In the genomic region with DNA sequence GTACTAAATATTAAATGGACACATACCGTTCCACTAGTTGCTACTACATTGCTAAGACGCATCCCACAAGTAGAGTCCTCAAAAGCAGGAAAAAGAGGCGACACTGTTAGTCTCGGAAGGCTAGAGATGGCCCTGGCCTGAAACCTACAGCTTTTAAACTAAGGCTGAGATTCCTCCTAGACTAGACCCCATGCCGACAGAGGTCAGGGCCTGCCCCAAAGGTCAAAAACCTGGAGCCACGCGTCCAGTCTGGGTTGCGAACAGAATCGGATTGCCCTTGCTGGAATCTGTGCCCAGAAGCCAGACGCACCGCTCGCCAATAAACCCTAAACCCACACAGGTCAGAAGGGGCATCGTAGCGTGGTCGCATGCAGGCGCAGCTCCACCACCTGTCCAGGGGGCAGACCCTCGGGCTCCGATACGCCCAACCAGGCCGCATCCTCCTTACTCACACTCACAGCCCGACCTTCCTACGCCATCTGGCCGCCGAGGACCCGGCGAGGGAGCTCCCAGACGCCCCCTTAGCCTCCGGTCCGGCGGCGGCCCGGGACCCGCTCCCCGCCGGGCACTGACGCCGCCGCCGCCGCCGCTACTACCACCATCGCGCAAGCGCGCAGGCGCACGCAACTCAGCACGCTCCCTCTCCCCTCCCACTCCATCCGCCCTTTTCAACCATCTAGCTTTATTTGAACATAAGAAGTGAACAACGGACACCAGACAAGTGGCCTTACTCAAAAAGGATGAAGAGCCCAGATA, we compare ENCODE assay signal across 8 mouse cellular contexts. TPM values are rescaled to one million over a fixed set of nuclear protein-coding genes. Genes with fewer than 3 reads are reported as not detected.
A peak's percentile ranks its signal among the peaks of the same experiment; 100 is the strongest.
DNase-seq lines count a peak whose midpoint lies in the region; ATAC-seq and TF ChIP-seq lines count a peak whose summit lies in the region.

A gene (minus strand): TSS at position 609 of the 756 bp plus-strand sequence.

- peak within 1 kb of the TSS; percentile 78 for H3K4me2 ChIP-seq in lung, postnatal 0 days (replicated peaks; ENCODE audit: low read depth, low read length)

- no peaks in the 10 kb centered on the region for H3K9me3 ChIP-seq in lung, postnatal 0 days (ENCODE audit: low read length)

- TF ChIP-seq CTCF in lung, postnatal 0 days (IDR thresholded peaks at IDR 0.05): no peak

- H3K27ac ChIP-seq in lung, postnatal 0 days (ENCODE audit: low read length): peak within 1 kb of the TSS; percentile 59

- peak; percentile 85 for DNase-seq in MEL-GATA-1-ER (ENCODE audit: extremely low read depth, low read depth)
- DNase-seq in cerebellum, adult 8-10 months: peak; percentile 83
- DNase-seq in forelimb bud, embryonic 11.5 days (ENCODE audit: low read depth, low spot score): peak; percentile 83
- DNase-seq in layer of hippocampus, adult 9-11 months: peak; percentile 90
- DNase-seq in lung, postnatal 0 days (ENCODE audit: low spot score): peak; percentile 97
- DNase-seq in ovary, postnatal 14 days (ENCODE audit: low spot score): peak; percentile 71
- peak; percentile 92 for DNase-seq in thymus, postnatal 14 days

- TF ChIP-seq EP300 in lung, postnatal 0 days (IDR thresholded peaks at IDR 0.05): peak; percentile 67; the same call in 1 of the 2 replicates

- H3K4me3 ChIP-seq in lung, postnatal 0 days (ENCODE audit: low read depth, low read length): peak within 1 kb of the TSS; percentile 90

- H3K9ac ChIP-seq in lung, postnatal 0 days (replicated peaks; ENCODE audit: low read depth): peak within 1 kb of the TSS; percentile 91

- no peaks in the 10 kb centered on the region for H3K27me3 ChIP-seq in lung, postnatal 0 days (replicated peaks; ENCODE audit: insufficient read depth, low read length)

- no peaks in the 10 kb centered on the region for H3K36me3 ChIP-seq in lung, postnatal 0 days (ENCODE audit: insufficient read depth, low read length)

- H3K4me1 ChIP-seq in lung, postnatal 0 days (ENCODE audit: insufficient read depth, low read depth, low read length): peaks cover 2% of the 10 kb centered on the region; the same call in 1 of the 2 replicates

- ATAC-seq in hematopoietic stem cell, adult 5-6 weeks (replicated peaks in 1 of 2; ENCODE audit: insufficient read depth in 1 of 2, low FRiP score in 2 of 2, low TSS enrichment in 1 of 2, low read depth in 1 of 2, poor library complexity in 2 of 2, severe bottlenecking in 2 of 2): peak; percentile 58 to 68
- peak; percentile 74 for ATAC-seq in lung, postnatal 0 days

- under 1% methylated on average over 50 of the region's 50 CpGs for WGBS in lung, postnatal 0 days

RNA-seq across cellular contexts. Expression of the gene that starts here (rescaled TPM):
- total RNA-seq in hematopoietic stem cell, adult 5-6 weeks (2017): 85.1 and 133 TPM in 2 replicates
- polyA plus RNA-seq in lung, postnatal 0 days (2015; fragmentation: Nextera tagmentation; extraction: Ambion mirVana): 28.2 and 28.5 TPM in 2 replicates

Comparison
In these comparisons a context has a peak if more than half of its experiments do, and no peak if none do; other contexts are left out.
1. Peak in every context shown above with its lines: DNase-seq, ATAC-seq, H3K4me3 ChIP-seq and H3K27ac ChIP-seq.